Mouse (Mus musculus): ENCODE results near the gene Fstl4.

Fstl4 gene

GRCm38 (mm10) chr11:52910788-52911187 lies 146.4 kb downstream of the Fstl4 start:
- DNase-seq (ENCODE audit: low spot score in 2 of 2): no peak

DNA sequence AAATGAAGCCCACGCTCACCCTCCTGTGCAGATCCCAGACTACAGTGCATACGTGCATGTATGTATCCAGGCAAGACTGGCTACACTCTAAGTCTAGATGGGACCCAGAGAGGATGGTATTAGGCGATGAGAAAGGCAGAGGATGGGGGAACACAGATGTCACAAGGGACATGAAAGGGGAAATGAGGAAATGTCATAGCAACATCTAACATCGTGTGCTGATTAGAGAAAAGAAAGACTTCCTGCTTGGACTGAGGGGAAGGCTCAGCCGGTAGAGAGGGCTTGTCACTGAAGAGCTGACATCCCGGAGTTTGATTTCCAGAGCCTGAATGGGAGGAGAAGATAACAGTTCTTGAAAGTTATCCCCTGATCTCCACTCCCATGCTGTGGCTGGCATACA lies 150.0 kb downstream of the Fstl4 start:
- no peak for DNase-seq (ENCODE audit: low spot score in 2 of 2)

DNA sequence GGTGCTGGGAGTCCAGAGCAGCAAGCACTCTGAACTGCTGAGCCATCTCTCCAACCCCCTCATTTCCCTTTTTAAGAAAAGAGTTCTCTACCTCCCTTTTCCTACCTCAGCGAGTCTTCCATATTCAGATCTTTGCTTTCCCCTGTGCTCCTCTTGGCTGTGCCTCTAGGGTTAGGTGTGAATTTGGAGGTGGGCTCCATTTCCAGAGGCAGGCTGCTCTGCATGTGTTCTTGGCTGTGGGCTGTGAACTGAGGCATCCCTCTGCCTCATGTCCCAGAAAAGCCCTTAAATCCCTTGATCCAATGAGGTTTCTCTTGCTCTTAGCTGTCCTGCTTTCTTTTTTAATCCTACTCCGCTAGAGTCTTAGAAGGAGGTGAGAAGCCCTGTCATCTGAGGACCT lies 151.2 kb downstream of the Fstl4 start:
- no peak for DNase-seq (ENCODE audit: low spot score in 2 of 2)

DNA sequence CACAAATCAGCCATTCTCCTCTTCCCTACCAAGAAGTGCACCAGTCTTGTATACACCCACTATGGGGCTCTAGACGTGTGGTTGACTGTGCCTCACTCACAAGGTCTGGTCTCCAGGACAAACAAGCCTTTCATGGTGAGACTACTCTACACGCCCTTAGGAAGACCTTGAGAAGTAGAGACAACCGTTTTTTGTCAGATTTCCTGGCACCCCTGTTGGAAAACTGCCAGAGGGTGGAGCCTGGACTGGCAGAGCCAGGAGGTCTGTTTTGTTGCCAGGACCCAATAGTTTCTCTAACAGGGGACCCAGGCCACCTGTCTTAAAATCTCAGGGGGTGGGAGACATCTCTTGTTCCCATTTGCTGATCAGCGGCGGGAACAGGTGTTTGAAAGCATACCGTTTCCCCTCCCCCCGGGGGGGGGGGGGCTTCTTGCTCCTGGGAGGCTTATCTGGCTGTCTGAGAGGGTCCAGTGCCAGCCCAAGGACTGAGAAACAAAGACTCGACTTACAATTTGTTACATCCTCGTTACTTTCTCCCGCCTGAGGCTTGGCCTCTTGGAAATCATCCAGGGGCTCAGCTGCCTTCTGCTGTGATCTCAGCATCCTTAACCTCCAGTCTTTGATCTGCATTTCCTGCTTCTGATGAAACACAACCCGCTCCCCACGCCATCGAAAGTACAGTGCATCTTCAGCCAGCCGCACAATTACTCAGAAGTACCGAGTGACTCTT lies 155.0 kb downstream of the Fstl4 start:
- peak; percentile 23 for DNase-seq (ENCODE audit: low spot score in 2 of 2)

DNA sequence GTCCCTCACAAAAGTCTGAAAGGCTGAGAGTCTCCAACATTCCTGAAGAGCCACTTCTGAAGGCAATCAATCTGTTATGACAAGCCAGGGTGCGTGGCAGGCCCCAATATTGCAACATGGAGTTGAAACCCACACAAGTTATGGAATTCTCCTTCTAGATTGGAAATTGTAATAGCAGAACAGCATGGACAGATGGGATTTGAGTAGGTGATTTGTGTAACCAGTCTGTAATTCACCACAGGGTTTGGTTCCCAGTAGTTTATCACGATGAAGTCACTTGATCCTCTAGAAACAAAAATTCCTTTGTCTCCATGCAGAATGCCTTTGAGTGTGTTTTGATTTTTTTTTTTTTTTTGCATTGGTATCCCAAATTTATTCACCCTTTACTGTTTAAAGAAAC lies 159.8 kb downstream of the Fstl4 start:
- DNase-seq (ENCODE audit: low spot score in 2 of 2): no peak

GRCm38 (mm10) chr11:52928321-52928720 lies 163.9 kb downstream of the Fstl4 start:
- no peak for DNase-seq (ENCODE audit: low spot score in 2 of 2)

GRCm38 (mm10) chr11:52939336-52940070 lies 175.1 kb downstream of the Fstl4 start:
- no peak for DNase-seq (ENCODE audit: low spot score in 2 of 2)

DNA sequence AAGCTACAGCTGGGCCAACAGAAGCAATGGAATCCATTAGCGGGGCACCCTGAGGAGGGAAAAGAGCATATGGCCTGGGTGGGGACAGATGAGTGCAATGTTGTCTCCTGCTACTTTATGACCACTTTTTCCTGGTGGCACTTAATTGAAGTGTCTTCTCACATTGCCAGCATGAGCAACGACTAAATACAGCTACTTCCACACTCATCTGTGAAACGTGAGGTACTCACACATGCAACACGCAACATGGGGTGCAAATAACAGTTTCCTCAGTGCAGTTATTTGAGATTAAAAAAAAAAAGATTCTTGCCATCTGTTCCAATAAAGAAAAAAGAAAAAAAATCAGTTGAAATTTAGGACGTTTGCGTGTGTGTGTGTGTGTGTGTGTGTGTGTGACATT lies 178.5 kb downstream of the Fstl4 start:
- no peak for DNase-seq (ENCODE audit: low spot score in 2 of 2)

DNA sequence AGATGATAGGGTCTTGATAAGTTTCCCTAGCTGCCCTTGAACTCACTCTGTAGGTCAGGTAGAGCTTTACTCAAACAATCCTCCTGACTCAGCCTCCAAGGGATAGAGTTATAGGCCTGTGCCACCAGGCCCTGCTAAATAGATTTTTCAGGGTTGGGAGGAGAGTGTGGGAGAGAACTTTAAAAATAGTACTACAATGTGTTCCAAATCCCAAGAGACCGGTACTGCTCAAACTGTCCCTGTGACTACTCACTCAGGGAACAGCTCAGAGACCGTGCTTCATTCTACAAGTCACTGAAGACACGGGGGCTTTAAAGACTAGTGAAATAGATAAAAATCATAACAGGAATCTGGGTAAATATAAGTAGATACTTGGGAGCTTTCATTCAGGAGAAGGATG lies 190.6 kb downstream of the Fstl4 start:
- DNase-seq (ENCODE audit: low spot score in 2 of 2): no peak

DNA sequence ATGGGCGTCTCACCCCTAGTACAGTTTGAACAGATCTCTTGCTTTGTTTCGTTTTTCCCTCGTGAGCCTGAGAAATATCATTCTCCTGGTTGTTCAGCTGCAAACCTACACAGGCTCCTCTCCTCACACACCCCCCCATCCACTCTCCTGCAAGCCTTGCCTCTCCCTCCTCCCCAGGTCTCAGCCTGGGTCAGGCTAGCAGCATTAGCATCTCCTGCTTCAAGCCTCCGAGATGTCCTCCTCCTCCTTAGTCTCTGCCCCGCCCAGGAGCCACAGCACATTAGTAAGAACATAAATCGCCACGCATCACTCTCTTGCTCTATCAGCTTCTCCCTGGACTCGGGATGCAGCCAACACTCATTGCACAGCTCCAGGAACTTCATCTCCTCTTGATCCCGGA lies 204.4 kb downstream of the Fstl4 start:
- no peak for DNase-seq (ENCODE audit: low spot score in 2 of 2)

DNA sequence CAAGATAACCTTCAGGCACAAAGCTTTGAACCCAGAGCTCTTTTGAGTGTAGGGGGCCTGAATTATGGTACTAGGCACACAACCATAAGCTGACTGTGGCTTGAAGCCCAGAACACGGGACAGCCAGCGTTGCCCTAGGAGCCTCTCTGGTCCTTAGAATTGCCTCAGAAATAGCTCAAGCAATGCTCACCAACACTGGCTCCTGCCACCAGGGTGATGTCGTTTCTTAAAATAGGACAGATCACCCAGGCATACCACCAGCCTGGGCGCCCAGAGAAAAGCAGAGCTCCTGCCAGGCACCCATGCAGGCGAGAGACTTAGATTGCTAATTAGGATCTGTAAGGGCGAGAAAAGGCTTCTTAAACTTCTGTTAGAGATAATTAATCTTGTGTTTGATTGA lies 206.0 kb downstream of the Fstl4 start:
- no peak for DNase-seq (ENCODE audit: low spot score in 2 of 2)

DNA sequence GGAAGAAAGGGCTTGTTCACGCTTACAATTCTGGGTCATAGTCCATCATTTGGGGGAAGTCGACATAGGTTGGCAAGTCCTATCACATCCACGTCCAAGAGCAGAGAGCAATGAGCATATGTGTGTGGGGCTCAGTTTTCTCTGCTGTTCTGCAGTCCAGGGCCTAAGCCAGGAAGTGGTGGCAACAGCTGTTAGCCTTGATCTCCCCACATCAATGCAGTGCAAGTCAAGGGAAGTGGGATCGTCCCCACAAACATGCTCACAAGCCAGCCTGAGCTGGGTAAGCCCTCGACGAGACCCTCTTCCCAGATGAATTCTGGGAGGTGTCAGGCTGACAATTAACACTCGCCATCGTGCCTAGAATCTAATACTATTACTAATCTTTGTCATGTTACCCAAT lies 222.6 kb downstream of the Fstl4 start:
- DNase-seq (ENCODE audit: low spot score in 2 of 2): no peak

DNA sequence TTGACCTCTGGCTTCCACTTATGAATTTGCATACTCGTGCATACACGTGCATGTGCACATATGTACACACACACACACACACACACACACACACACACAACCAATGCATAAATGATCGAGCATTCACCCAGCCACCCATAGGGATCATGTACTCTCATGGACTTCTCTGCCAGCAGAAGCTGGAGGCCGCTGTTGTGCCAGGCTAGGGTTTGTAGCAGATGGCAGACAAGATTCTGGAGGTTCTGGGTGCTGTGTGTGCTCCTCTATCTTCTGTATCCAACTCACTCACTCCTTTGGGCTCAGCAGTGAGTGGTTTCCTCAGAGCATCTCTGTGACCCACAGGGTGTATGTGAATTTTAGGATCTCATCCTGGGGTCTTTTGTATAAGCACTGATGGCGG lies 230.3 kb downstream of the Fstl4 start:
- DNase-seq (ENCODE audit: low spot score in 2 of 2): no peak

GRCm38 (mm10) chr11:52996434-52997093 lies 232.1 kb downstream of the Fstl4 start:
- DNase-seq (ENCODE audit: low spot score in 2 of 2): no peak

DNA sequence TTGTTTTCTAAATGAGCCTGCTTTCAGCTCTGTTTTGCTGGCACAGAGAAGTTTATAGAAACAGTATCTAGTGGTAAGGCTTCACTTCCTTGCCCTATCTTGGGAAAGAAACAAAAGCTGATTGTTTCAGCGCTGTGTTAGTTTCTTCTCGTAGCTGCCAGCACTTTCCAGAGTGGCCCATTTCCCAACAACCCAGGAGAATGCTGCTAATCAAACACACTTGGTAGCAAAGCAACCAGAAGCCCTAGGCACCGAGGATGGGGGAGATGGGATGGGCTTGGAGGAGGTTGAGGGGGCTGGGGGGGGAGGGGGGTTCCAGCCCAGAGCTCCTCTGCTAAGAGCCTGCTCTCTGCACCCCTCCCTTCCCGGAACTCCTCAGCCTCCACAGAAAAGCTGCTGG lies 233.0 kb downstream of the Fstl4 start:
- DNase-seq (ENCODE audit: low spot score in 2 of 2): no peak

- DNase-seq (ENCODE audit: low spot score in 2 of 2): no peak
Measured at GRCm38 (mm10) chr11:53000226-53000625, 235.8 kb downstream of the Fstl4 start.

GRCm38 (mm10) chr11:53003361-53003760 lies 238.9 kb downstream of the Fstl4 start:
- DNase-seq (ENCODE audit: low spot score in 2 of 2): no peak

GRCm38 (mm10) chr11:53003811-53004210 lies 239.4 kb downstream of the Fstl4 start:
- DNase-seq (ENCODE audit: low spot score in 2 of 2): no peak

- no peak for DNase-seq (ENCODE audit: low spot score in 2 of 2)
Measured at GRCm38 (mm10) chr11:53009597-53009996, 245.2 kb downstream of the Fstl4 start.

DNA sequence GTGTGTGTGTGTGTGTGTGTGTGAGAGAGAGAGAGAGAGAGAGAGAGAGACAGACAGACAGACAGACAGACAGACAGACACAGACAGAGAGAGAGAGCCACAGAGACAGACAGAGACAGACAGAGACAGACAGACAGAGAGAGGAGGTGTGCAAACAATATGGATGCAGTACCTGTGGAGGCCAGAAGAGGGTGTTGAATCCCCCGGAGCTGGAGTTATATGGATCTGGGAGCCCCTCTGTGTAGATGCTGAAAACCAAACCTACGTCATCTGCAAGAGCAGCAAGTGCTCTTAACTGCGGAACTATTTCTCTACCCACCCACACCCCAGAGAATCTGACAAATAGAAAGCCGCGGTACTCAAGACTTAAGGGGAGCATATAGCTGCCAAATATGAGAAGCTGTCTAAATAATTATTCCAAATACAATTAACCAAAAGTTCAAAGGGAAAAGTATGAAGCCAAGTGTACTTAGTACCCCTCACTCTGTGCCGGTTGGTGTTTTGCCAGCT lies 247.6 kb downstream of the Fstl4 start:
- DNase-seq (ENCODE audit: low spot score in 2 of 2): no peak

- DNase-seq (ENCODE audit: low spot score in 2 of 2): no peak
Measured at GRCm38 (mm10) chr11:53013906-53014305, 249.5 kb downstream of the Fstl4 start.

GRCm38 (mm10) chr11:53016358-53017021 lies 252.1 kb downstream of the Fstl4 start:
- no peak for DNase-seq (ENCODE audit: low spot score in 2 of 2)
